Mouse (Mus musculus) heart, adult 8-10 months (tissue): Measurements from ENCODE around the gene Gkn2. TPM values are rescaled to one million over a fixed set of nuclear protein-coding genes. Genes with fewer than 3 reads are reported as not detected.
A peak's percentile ranks its signal among the peaks of the same experiment; 100 is the strongest.

Experiments used
- DNase-seq: peaks from one replicate; pipeline ENCODE4 v3.0.0; 2022; ENCODE audit warnings: low spot score
- total RNA-seq, 4 experiments: library from RNA; stranded (reverse); gene quantifications; 2 replicates each; pipeline ENCODE4 v1.2.4; 2022

Gene Gkn2
- not detected for total RNA-seq

GRCm38 (mm10) chr6:87373057-87373456 lies at the start of gene Gkn2:
Gene Gkn2 (plus strand): TSS chr6:87373357.
- DNase-seq, result no peak

DNA sequence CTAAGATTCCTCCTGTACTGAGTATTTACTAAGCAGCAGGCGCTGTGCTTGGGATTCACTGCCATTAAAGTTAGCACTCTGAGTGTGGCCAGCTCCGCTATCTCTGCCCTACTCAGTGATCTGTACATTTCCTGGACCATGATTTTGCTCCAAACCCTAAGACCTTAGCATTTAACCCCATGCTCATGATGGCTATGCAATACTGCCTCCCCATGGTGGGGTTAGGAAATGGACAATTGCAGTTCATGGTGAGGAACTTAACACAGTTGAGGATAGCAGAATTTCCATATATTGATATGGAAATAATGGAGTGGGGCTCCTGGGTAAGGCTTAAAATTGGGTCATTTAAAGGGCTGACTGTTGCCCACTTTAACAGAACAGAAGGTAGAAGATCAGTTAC lies 49.8 kb upstream of the Gkn2 start:
- no peak for DNase-seq

DNA sequence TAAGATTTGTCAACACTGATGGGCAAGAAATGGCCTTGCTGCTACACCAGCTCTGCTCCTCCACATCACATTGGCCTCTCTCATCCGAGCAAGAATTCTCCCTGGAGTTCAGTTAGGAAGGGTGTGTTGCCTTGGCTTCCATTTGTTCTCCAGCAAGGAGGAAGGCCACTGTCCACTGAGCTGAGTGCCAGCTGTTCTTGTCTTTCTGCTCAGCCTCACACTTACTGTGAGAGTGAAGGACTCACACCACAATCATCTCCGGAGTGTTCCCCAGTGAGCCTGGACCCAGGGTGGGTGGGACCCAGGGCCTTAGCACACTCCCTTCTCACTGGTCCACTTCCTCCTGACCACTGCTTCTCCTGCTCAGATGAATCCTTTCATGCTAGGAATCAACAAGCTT lies 46.2 kb upstream of the Gkn2 start:
- DNase-seq, result no peak

DNA sequence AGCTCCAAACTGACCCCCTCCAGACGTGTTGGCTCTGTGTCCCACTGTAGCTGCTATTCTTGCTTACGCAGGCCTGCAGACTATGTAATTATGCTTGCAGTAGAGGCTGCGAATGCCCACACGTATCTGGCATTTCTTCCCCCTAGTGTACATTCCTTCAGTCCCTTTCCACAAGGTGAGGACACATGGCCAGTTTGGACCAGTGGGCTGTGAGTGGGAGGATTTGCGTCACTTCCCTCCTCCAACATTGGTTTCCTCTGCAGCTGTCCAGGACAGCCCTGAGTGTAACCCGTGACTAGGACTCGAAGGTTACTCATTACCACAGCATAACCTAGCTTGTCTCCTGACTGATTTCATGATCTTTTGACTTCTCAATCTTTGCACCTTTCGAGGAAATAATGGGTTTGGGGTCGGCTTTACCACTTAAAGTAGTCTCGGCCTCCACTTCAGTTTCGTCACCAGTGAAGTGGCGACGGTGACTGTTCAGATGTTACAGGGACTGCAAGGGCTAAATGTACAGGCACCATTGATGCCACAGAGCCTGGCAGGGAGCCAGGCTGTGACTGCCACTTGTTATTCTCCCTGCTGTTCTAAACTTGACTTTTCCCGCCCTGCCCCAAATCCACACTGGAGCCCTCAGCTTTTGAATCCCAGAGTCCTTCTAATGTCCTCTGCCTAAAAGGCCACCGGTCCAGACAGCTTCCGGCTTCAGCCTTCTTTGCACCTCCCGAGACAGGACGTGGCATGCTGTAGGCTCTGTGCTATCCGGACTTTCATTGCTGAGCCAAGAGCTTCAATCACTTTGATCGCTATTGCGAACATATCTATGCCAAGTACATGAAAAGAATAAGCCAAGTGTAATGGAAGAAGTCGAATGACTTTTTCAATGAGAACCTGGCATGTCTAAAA lies 44.6 kb upstream of the Gkn2 start:
- DNase-seq, result no peak

- no peak for DNase-seq
These were observed 40.8 kb upstream of the Gkn2 start for GRCm38 (mm10) chr6:87332380-87332779.

- no peak for DNase-seq
These were observed 38.6 kb upstream of the Gkn2 start for GRCm38 (mm10) chr6:87334361-87335090.

GRCm38 (mm10) chr6:87335091-87335934 lies 37.8 kb upstream of the Gkn2 start, which contains the start of gene Antxr1:
Gene Antxr1 (minus strand): TSS chr6:87335821.
- DNase-seq, result peak; percentile 41

GRCm38 (mm10) chr6:87335935-87336295 lies 37.2 kb upstream of the Gkn2 start:
- no peak for DNase-seq

GRCm38 (mm10) chr6:87350829-87351228 lies 22.3 kb upstream of the Gkn2 start, which contains the start of gene Gkn1:
Gene Gkn1 (minus strand): TSS chr6:87350942.
- no peak for DNase-seq

DNA sequence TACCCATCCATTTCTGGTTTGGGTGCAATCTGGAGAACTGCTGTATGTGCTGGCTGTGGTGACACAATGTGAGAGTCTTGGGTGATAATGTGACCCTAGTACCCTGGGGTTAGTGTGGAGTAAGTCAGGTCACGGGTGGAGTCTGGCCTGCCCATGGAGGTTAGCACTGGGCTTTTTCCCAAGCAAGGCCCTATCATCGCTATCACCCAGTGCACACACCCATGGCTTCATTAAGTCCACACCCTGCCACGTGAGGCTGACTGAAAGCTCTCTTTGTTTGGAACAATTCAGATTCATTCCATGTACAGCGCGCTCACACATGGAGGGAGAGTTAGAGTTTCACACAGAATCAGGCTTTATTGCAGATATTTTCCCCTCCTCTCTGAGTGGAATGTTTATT lies 18.7 kb upstream of the Gkn2 start:
- DNase-seq, result no peak

- no peak for DNase-seq
These were observed 3.9 kb upstream of the Gkn2 start for GRCm38 (mm10) chr6:87369223-87369622.

GRCm38 (mm10) chr6:87383926-87384691 lies 11.0 kb downstream of the Gkn2 start:
- DNase-seq, result no peak

GRCm38 (mm10) chr6:87384761-87385160 lies 11.6 kb downstream of the Gkn2 start:
- DNase-seq, result no peak

- DNase-seq, result peak; percentile 57
These were observed 13.0 kb downstream of the Gkn2 start for GRCm38 (mm10) chr6:87386203-87386602.

- DNase-seq, result no peak
These were observed 13.5 kb downstream of the Gkn2 start for GRCm38 (mm10) chr6:87386681-87387080.

- no peak for DNase-seq
These were observed 15.7 kb downstream of the Gkn2 start, which contains the start of gene Gkn3 for GRCm38 (mm10) chr6:87388877-87389276. Gene Gkn3 (minus strand): TSS chr6:87388935.

GRCm38 (mm10) chr6:87389455-87389989 lies 16.4 kb downstream of the Gkn2 start:
- no peak for DNase-seq

- DNase-seq, result no peak
These were observed 20.5 kb downstream of the Gkn2 start for GRCm38 (mm10) chr6:87393466-87394205.

- no peak for DNase-seq
These were observed 21.6 kb downstream of the Gkn2 start for GRCm38 (mm10) chr6:87394783-87395182.

DNA sequence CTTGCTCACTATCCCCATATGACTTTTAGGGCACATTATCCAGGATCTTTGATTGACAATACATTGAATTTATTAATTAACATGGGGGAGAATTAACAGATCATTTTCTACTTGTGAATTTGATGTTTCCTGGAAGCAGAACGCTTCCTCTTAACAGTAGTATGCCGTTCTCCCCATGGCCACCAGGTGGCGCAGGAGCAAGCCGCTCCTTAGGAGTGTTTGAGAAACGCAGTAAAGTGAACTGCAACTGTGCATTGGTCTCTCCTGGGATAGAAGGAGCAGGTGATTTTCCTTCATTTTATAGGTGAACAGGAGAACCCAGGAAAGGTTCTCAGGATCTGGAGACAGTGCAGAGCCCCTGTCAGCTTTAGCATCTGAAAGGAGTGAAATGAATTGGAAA lies 26.0 kb downstream of the Gkn2 start:
- peak; percentile 56 for DNase-seq
